Mouse (Mus musculus): Measurements from ENCODE around the gene Rnaset2b. TPM values are rescaled to one million over a fixed set of nuclear protein-coding genes. Genes with fewer than 3 reads are reported as not detected.
A peak's percentile ranks its signal among the peaks of the same experiment; 100 is the strongest.
"Not testable (repeated sequence)": the region's sequence is repeated elsewhere in the genome, so short reads cannot be mapped to it uniquely, and the experiment has no call there.

Rnaset2b gene
- 154 and 164 TPM in 2 replicates for polyA plus RNA-seq (2012; rRNA removed)

GRCm38 (mm10) chr17:6970334-6970733 is at the start of gene Rnaset2b:
Rnaset2b (plus strand) TSS chr17:6970634.
- DNase-seq (ENCODE audit: low read depth, low spot score), result not testable (repeated sequence)
- WGBS, result 100% methylated on average over 1 of the region's 8 CpGs

- DNase-seq (ENCODE audit: low read depth, low spot score), result not testable (repeated sequence)
- WGBS, result 56% methylated on average over 7 of the region's 7 CpGs
These were observed 38.8 kb upstream of the Rnaset2b start for GRCm38 (mm10) chr17:6931625-6932024.

- no CpG with 5 or more reads among the region's 4 CpGs for WGBS
- not testable (repeated sequence) for DNase-seq (ENCODE audit: low read depth, low spot score)
These were observed 27.9 kb upstream of the Rnaset2b start for GRCm38 (mm10) chr17:6942560-6942959.

- WGBS, result 0% methylated on average over 1 of the region's 8 CpGs
These were observed 22.8 kb upstream of the Rnaset2b start for GRCm38 (mm10) chr17:6947637-6947983.

GRCm38 (mm10) chr17:6947984-6948768 is 22.3 kb upstream of the Rnaset2b start, which contains the start of gene Rsph3b:
Rsph3b (minus strand) TSS chr17:6948682.
- WGBS, result 1% methylated on average over 73 of the region's 73 CpGs
- DNase-seq (ENCODE audit: low read depth, low spot score), result peak; percentile 44

More at GRCm38 (mm10) chr17:6947637-6947983, 22.8 kb upstream of the Rnaset2b start:
- DNase-seq (ENCODE audit: low read depth, low spot score), result not testable (repeated sequence)

- 2% methylated on average over 9 of the region's 9 CpGs for WGBS
- peak; percentile 46 for DNase-seq (ENCODE audit: low read depth, low spot score)
These were observed 21.6 kb upstream of the Rnaset2b start for GRCm38 (mm10) chr17:6948769-6949228.

GRCm38 (mm10) chr17:6958881-6959280 is 11.6 kb upstream of the Rnaset2b start:
- 65% methylated on average over 7 of the region's 8 CpGs for WGBS
- not testable (repeated sequence) for DNase-seq (ENCODE audit: low read depth, low spot score)

GRCm38 (mm10) chr17:6959543-6960259 is 10.7 kb upstream of the Rnaset2b start:
- WGBS, result 28% methylated on average over 5 of the region's 6 CpGs
- not testable (repeated sequence) for DNase-seq (ENCODE audit: low read depth, low spot score)

GRCm38 (mm10) chr17:6960349-6960748 is 10.1 kb upstream of the Rnaset2b start:
- WGBS, result under 1% methylated on average over 12 of the region's 12 CpGs
- DNase-seq (ENCODE audit: low read depth, low spot score), result not testable (repeated sequence)

GRCm38 (mm10) chr17:6960776-6961175 is 9.7 kb upstream of the Rnaset2b start, which contains the start of gene Tagap1:
Tagap1 (minus strand) TSS chr17:6961156.
- DNase-seq (ENCODE audit: low read depth, low spot score), result not testable (repeated sequence)
- 3% methylated on average over 44 of the region's 51 CpGs for WGBS

- WGBS, result under 1% methylated on average over 21 of the region's 48 CpGs
- peak; percentile 18 for DNase-seq (ENCODE audit: low read depth, low spot score)
These were observed 9.0 kb upstream of the Rnaset2b start for GRCm38 (mm10) chr17:6961181-6962000.

GRCm38 (mm10) chr17:6962339-6962738 is 8.1 kb upstream of the Rnaset2b start:
- not testable (repeated sequence) for DNase-seq (ENCODE audit: low read depth, low spot score)
- WGBS, result 69% methylated on average over 4 of the region's 6 CpGs

- not testable (repeated sequence) for DNase-seq (ENCODE audit: low read depth, low spot score)
- WGBS, result 40% methylated on average over 4 of the region's 4 CpGs
These were observed 7.5 kb upstream of the Rnaset2b start for GRCm38 (mm10) chr17:6962936-6963335.

GRCm38 (mm10) chr17:6965364-6965763 is 5.1 kb upstream of the Rnaset2b start:
- not testable (repeated sequence) for DNase-seq (ENCODE audit: low read depth, low spot score)
- 10% methylated on average over 6 of the region's 6 CpGs for WGBS

GRCm38 (mm10) chr17:6967673-6968072 is 2.8 kb upstream of the Rnaset2b start:
- DNase-seq (ENCODE audit: low read depth, low spot score), result not testable (repeated sequence)
- 0% methylated on average over 1 of the region's 1 CpGs for WGBS

- 86% methylated on average over 8 of the region's 8 CpGs for WGBS
- DNase-seq (ENCODE audit: low read depth, low spot score), result not testable (repeated sequence)
These were observed 804 bp downstream of the Rnaset2b start for GRCm38 (mm10) chr17:6971238-6971637.

GRCm38 (mm10) chr17:6972836-6973396 is 2.5 kb downstream of the Rnaset2b start:
- WGBS, result 43% methylated on average over 4 of the region's 4 CpGs
- not testable (repeated sequence) for DNase-seq (ENCODE audit: low read depth, low spot score)

GRCm38 (mm10) chr17:6974985-6975384 is 4.6 kb downstream of the Rnaset2b start:
- WGBS, result 44% methylated on average over 3 of the region's 3 CpGs
- DNase-seq (ENCODE audit: low read depth, low spot score), result not testable (repeated sequence)

Data from large intestine, adult 2 months (tissue).